Mouse (Mus musculus) C2C12 (cell line): ENCODE data around the gene Cybb.

ENCODE experiments used
- CEBPB ChIP-seq: IDR thresholded peaks from one replicate; pipeline ENCODE4 v1.6.1; 2011; ENCODE audit warnings: low read depth, mild to moderate bottlenecking, control low read depth, moderate library complexity
- CTCF ChIP-seq: IDR thresholded peaks from one replicate; pipeline ENCODE4 v1.5.1; 2011; ENCODE audit not compliant: control insufficient read depth, insufficient read depth, insufficient read length
- MAX ChIP-seq: IDR thresholded peaks from one replicate; pipeline ENCODE4 v1.6.1; 2011; ENCODE audit warnings: mild to moderate bottlenecking, control low read depth
- MYOD1 ChIP-seq: IDR thresholded peaks from one replicate; pipeline ENCODE4 v1.6.1; 2011; ENCODE audit warnings: low read depth; ENCODE audit not compliant: control insufficient read depth, insufficient read length
- MYOG ChIP-seq: IDR thresholded peaks from one replicate; pipeline ENCODE4 v1.6.1; 2011; ENCODE audit not compliant: control insufficient read depth, insufficient read length; ENCODE audit errors: extremely low read depth
- USF1 ChIP-seq: IDR thresholded peaks from one replicate; pipeline ENCODE4 v1.6.1; 2011; ENCODE audit warnings: low read depth, mild to moderate bottlenecking, control low read depth, moderate library complexity

GRCm38 (mm10) chrX:9413889-9414288 is 73.7 kb downstream of the Cybb start:
- no peak for TF ChIP-seq CTCF
- TF ChIP-seq MAX: no peak
- TF ChIP-seq USF1: no peak
- no peak for TF ChIP-seq MYOG
- no peak for TF ChIP-seq MYOD1
- TF ChIP-seq CEBPB: no peak
